Comparison of ENCODE assay signal across 13 mouse cellular contexts in genomic region chr1:62742092-62742491, GRCm38 (mm10). TPM values are rescaled to one million over a fixed set of nuclear protein-coding genes. Genes with fewer than 3 reads are reported as not detected.
DNase-seq lines count a peak whose midpoint lies in the region; ATAC-seq and TF ChIP-seq lines count a peak whose summit lies in the region.
"Had no signal": no experiment of that assay in that cellular context is flagged by ENCODE, and none has a peak within 500 bp of the region (broad histone marks: within the 10 kb centered on the region; RNA-seq: fewer than 3 reads in every experiment).

No protein-coding gene starts in this region.

- no peak overlapping the region for H3K9ac ChIP-seq in forebrain, embryonic 13.5 days
- H3K9ac ChIP-seq: embryonic facial prominence, embryonic 15.5 days; heart, embryonic 13.5 days; stomach, embryonic 15.5 days had no signal

- TF ChIP-seq POLR2A in kidney, adult 2 months (IDR thresholded peaks at IDR 0.05; ENCODE audit: low read depth, low read length), result no peak

- H3K36me3 ChIP-seq in kidney, adult 2 months (ENCODE audit: control insufficient read depth, insufficient read depth, low read length), result no peaks in the 10 kb centered on the region
- H3K36me3 ChIP-seq in E14TG2a.4 (ENCODE audit: insufficient read depth, low read length), result peaks cover 30% of the 10 kb centered on the region
- H3K36me3 ChIP-seq in embryonic facial prominence, embryonic 10.5 days (replicated peaks), result peaks cover 62% of the 10 kb centered on the region
- H3K36me3 ChIP-seq in forebrain, embryonic 13.5 days (ENCODE audit: poor library complexity, severe bottlenecking), result peaks cover 47% of the 10 kb centered on the region

- WGBS in kidney, adult 2 months, result 49% methylated on average over 3 of the region's 3 CpGs
- WGBS in embryonic facial prominence, embryonic 10.5 days, result 51% methylated on average over 3 of the region's 3 CpGs
- 33% methylated on average over 3 of the region's 3 CpGs for WGBS in forebrain, embryonic 13.5 days

- intact Hi-C loops in gastrocnemius, adult 2 months (cut with DNase I), result no loop called here
- intact Hi-C loops in gastrocnemius, postnatal 36 days (cut with DNase I), result no loop called here

- no peak for ATAC-seq in forebrain, embryonic 13.5 days
- ATAC-seq: inflammation-experienced regulatory T-cells, adult 6 months had no signal

- H3K27me3 ChIP-seq in kidney, adult 2 months (replicated peaks; ENCODE audit: control insufficient read depth, insufficient read depth, low read length), result no peaks in the 10 kb centered on the region
- no peaks in the 10 kb centered on the region for H3K27me3 ChIP-seq in E14TG2a.4 (ENCODE audit: insufficient read depth, low read length)
- H3K27me3 ChIP-seq in embryonic facial prominence, embryonic 10.5 days (replicated peaks; ENCODE audit: low read depth, poor library complexity, severe bottlenecking), result peaks cover 19% of the 10 kb centered on the region
- no peaks in the 10 kb centered on the region for H3K27me3 ChIP-seq in forebrain, embryonic 13.5 days
- H3K27me3 ChIP-seq: embryonic facial prominence, embryonic 15.5 days; heart, embryonic 13.5 days; stomach, embryonic 15.5 days had no signal

- H3K27ac ChIP-seq in gastrocnemius, adult 2 months, result peak overlapping the region; percentile 59
- peak overlapping the region; percentile 14; the same call in 1 of the 2 replicates for H3K27ac ChIP-seq in kidney, adult 2 months (ENCODE audit: insufficient read depth, low read depth, low read length)
- 0 out of 2 replicates have a peak overlapping the region, but pooled peaks have one; percentile 55 for H3K27ac ChIP-seq in embryonic facial prominence, embryonic 10.5 days (replicated peaks)
- no peak overlapping the region for H3K27ac ChIP-seq in forebrain, embryonic 13.5 days
- H3K27ac ChIP-seq: embryonic facial prominence, embryonic 15.5 days; heart, embryonic 13.5 days; stomach, embryonic 15.5 days had no signal

- DNase-seq in gastrocnemius, adult 2 months, result peak; percentile 67
- no peak for DNase-seq in gastrocnemius, postnatal 36 days
- peak; percentile 63 for DNase-seq in kidney, adult 2 months
- no peak for DNase-seq in kidney, adult 9 months
- DNase-seq in embryonic facial prominence, embryonic 10.5 days (ENCODE audit: low spot score), result no peak
- no peak for DNase-seq in embryo, embryonic 10.5 days (ENCODE audit: low spot score)

- H3K4me2 ChIP-seq in forebrain, embryonic 13.5 days, result no peak overlapping the region
- H3K4me2 ChIP-seq: embryonic facial prominence, embryonic 15.5 days; heart, embryonic 13.5 days; midbrain, embryonic 11.5 days; stomach, embryonic 15.5 days had no signal

- H3K4me1 ChIP-seq in kidney, adult 2 months (ENCODE audit: control insufficient read depth, insufficient read depth, low read length), result no peaks in the 10 kb centered on the region
- H3K4me1 ChIP-seq in E14TG2a.4 (replicated peaks; ENCODE audit: low read depth, low read length), result peaks cover 72% of the 10 kb centered on the region
- H3K4me1 ChIP-seq in embryonic facial prominence, embryonic 10.5 days, result peaks cover 19% of the 10 kb centered on the region
- peaks cover 13% of the 10 kb centered on the region for H3K4me1 ChIP-seq in forebrain, embryonic 13.5 days
- H3K4me1 ChIP-seq: stomach, embryonic 15.5 days had no signal

- no peak for TF ChIP-seq CTCF in gastrocnemius, adult 2 months (IDR thresholded peaks at IDR 0.05)
- TF ChIP-seq CTCF in kidney, adult 2 months (conservative IDR thresholded peaks at IDR 0.05; ENCODE audit: insufficient read depth, insufficient read length, low read depth, low read length), result no peak
- no peak for TF ChIP-seq CTCF in E14TG2a.4 (conservative IDR thresholded peaks at IDR 0.05; ENCODE audit: low read length)

- H3K4me3 ChIP-seq in gastrocnemius, adult 2 months, result no peak overlapping the region
- no peak overlapping the region for H3K4me3 ChIP-seq in kidney, adult 2 months (ENCODE audit: insufficient read depth, low read depth, low read length)
- H3K4me3 ChIP-seq in E14TG2a.4 (replicated peaks; ENCODE audit: low read length), result peak overlapping the region; percentile 46
- no peak overlapping the region for H3K4me3 ChIP-seq in embryonic facial prominence, embryonic 10.5 days
- no peak overlapping the region for H3K4me3 ChIP-seq in forebrain, embryonic 13.5 days
- H3K4me3 ChIP-seq: embryonic facial prominence, embryonic 15.5 days; heart, embryonic 13.5 days; stomach, embryonic 15.5 days had no signal

- H3K9me3 ChIP-seq in E14TG2a.4 (ENCODE audit: low read length), result no peaks in the 10 kb centered on the region
- no peaks in the 10 kb centered on the region for H3K9me3 ChIP-seq in embryonic facial prominence, embryonic 10.5 days
- no peaks in the 10 kb centered on the region for H3K9me3 ChIP-seq in forebrain, embryonic 13.5 days (replicated peaks)
- H3K9me3 ChIP-seq: embryonic facial prominence, embryonic 15.5 days; heart, embryonic 13.5 days; stomach, embryonic 15.5 days had no signal

RNA-seq across cellular contexts. Expression of gene Nrp2, which starts 39.0 kb away (rescaled TPM):
- total RNA-seq in gastrocnemius, adult 2 months (2021), result 1 to 10 TPM; 2.9 to 6.8 TPM
- total RNA-seq in gastrocnemius, postnatal 36 days (2021), result 1 to 10 TPM; 3.8 to 4.2 TPM
- 16.2 and 17.1 TPM in 2 replicates for polyA plus RNA-seq in kidney, adult 2 months (2012; rRNA removed)
- 20.5 and 21.4 TPM in 2 replicates for polyA plus RNA-seq in embryonic facial prominence, embryonic 10.5 days (2016; fragmentation: Nextera tagmentation; extraction: Ambion mirVana)
- polyA plus RNA-seq in forebrain, embryonic 13.5 days (2015; fragmentation: Nextera tagmentation; extraction: Ambion mirVana), result 19.5 and 28.3 TPM in 2 replicates

Comparison
In these comparisons a context has a peak if more than half of its experiments do, and no peak if none do; other contexts are left out.
1. DNase-seq: peak in gastrocnemius, adult 2 months (single experiment) and kidney, adult 2 months (single experiment); none in gastrocnemius, postnatal 36 days (0 of 2), kidney, adult 9 months (single experiment), embryonic facial prominence, embryonic 10.5 days (single experiment) and embryo, embryonic 10.5 days (single experiment).